Mouse (Mus musculus) gastrocnemius, postnatal 36 days (tissue): Measurements from ENCODE around the gene Arhgap32. TPM values are rescaled to one million over a fixed set of nuclear protein-coding genes. Genes with fewer than 3 reads are reported as not detected.

Source experiments
- microRNA-seq, 2 experiments: library from miRNA; unstranded; fragments of <30 nt; microRNA quantifications; one replicate each; pipeline ENCODE4 v1.2.0; 2021
- total RNA-seq, 2 experiments: library from RNA; stranded (reverse); gene quantifications; 2 replicates each; pipeline ENCODE4 v1.2.3; 2021

Gene Arhgap32
- total RNA-seq, 2 experiments from 2014 or later: 4.5 to 6.0 TPM

Small RNAs within 50 kb of the gene (microRNA-seq; reads per million reads assigned to microRNA genes)
- gene Gm44453: 0 reads per million in 2 experiments

Other genes with a start within 250 kb of the Arhgap32 start
- gene Barx2, start 202.7 kb upstream of the Arhgap32 start, total RNA-seq: 10 to 100 TPM in 1 of 2 experiments, 1 to 10 TPM in 1; 8.1 to 10.3 TPM
- not detected for gene Kcnj5, start 228.2 kb downstream of the Arhgap32 start, total RNA-seq